Comparison of ENCODE assay signal across 8 mouse cellular contexts in genomic region chr19:11912037-11912532, GRCm38 (mm10). TPM values are rescaled to one million over a fixed set of nuclear protein-coding genes. Genes with fewer than 3 reads are reported as not detected.
DNase-seq lines count a peak whose midpoint lies in the region; ATAC-seq lines count a peak whose summit lies in the region.

Gene Patl1, plus strand, starts transcription at chr19:11912399.

- H3K9me3 ChIP-seq in hindbrain, embryonic 12.5 days (replicated peaks) = no peaks in the 10 kb centered on the region

- H3K4me2 ChIP-seq in hindbrain, embryonic 12.5 days (replicated peaks) = peak within 1 kb of the TSS; percentile 76

- H3K27me3 ChIP-seq in hindbrain, embryonic 12.5 days = no peaks in the 10 kb centered on the region

- peak within 1 kb of the TSS; percentile 84 for H3K4me3 ChIP-seq in hindbrain, embryonic 12.5 days

- peak within 1 kb of the TSS; percentile 93 for H3K27ac ChIP-seq in hindbrain, embryonic 12.5 days

- ATAC-seq in hindbrain, embryonic 12.5 days (ENCODE audit: low FRiP score) = peak; percentile 98

- H3K36me3 ChIP-seq in hindbrain, embryonic 12.5 days = peaks cover 6% of the 10 kb centered on the region; the same call in 1 of the 2 replicates

- WGBS in hindbrain, embryonic 12.5 days = 0% methylated on average over 53 of the region's 53 CpGs

- peak within 1 kb of the TSS; percentile 88 for H3K9ac ChIP-seq in hindbrain, embryonic 12.5 days

- peaks cover 22% of the 10 kb centered on the region for H3K4me1 ChIP-seq in hindbrain, embryonic 12.5 days

- DNase-seq in NIH3T3 (ENCODE audit: low read depth) = peak; percentile 100
- peak; percentile 99 for DNase-seq in cerebellum, postnatal 10 days
- DNase-seq in frontal cortex, postnatal 10 days (ENCODE audit: low spot score in 2 of 2) = peak; percentile 97 to 99
- peak; percentile 97 to 99 for DNase-seq in layer of hippocampus, postnatal 14 days (ENCODE audit: low spot score in 2 of 2)
- DNase-seq in lung, postnatal 14 days = peak; percentile 99
- DNase-seq in retina, adult 2 months (ENCODE audit: low read depth, low spot score) = peak; percentile 89
- DNase-seq in thymus, postnatal 36 days = peak; percentile 97 to 99

RNA-seq across cellular contexts. Expression of gene Patl1, which starts in this region (rescaled TPM):
- 23.9 and 24.0 TPM in 2 replicates for polyA plus RNA-seq in hindbrain, embryonic 12.5 days (2016; fragmentation: Nextera tagmentation; extraction: Ambion mirVana)
- total RNA-seq in layer of hippocampus, postnatal 14 days (2021) = 10 to 100 TPM; 19.1 to 20.2 TPM

Comparison
In these comparisons a context has a peak if more than half of its experiments do, and no peak if none do; other contexts are left out.
1. Peak in every context shown above with its lines: DNase-seq, ATAC-seq, H3K4me3 ChIP-seq and H3K27ac ChIP-seq.